10 mouse cellular contexts compared by ENCODE assay signal in genomic region chr13:5826170-5826827, GRCm38 (mm10). TPM values are rescaled to one million over a fixed set of nuclear protein-coding genes. Genes with fewer than 3 reads are reported as not detected.
DNase-seq lines count a peak whose midpoint lies in the region; ATAC-seq and TF ChIP-seq lines count a peak whose summit lies in the region.
"Had no signal": no experiment of that assay in that cellular context is flagged by ENCODE, and none has a peak within 500 bp of the region (broad histone marks: within the 10 kb centered on the region; RNA-seq: fewer than 3 reads in every experiment).

No protein-coding gene starts in this region.

- no peak overlapping the region for H3K9ac ChIP-seq in kidney, postnatal 0 days (ENCODE audit: low read depth, low read length)
- no peak overlapping the region for H3K9ac ChIP-seq in embryonic facial prominence, embryonic 14.5 days (ENCODE audit: low read depth, low read length)
- no peak overlapping the region for H3K9ac ChIP-seq in intestine, embryonic 15.5 days
- no peak overlapping the region for H3K9ac ChIP-seq in forebrain, embryonic 14.5 days (ENCODE audit: low read length)
- H3K9ac ChIP-seq: hindbrain, embryonic 15.5 days had no signal

- no peaks in the 10 kb centered on the region for H3K4me1 ChIP-seq in kidney, postnatal 0 days (replicated peaks; ENCODE audit: insufficient read depth, low read length)
- peaks cover 13% of the 10 kb centered on the region for H3K4me1 ChIP-seq in embryonic facial prominence, embryonic 14.5 days (ENCODE audit: control insufficient read depth, insufficient read depth, low read length)
- 0 out of 2 replicates have a peak, but pooled peaks cover 4% of the 10 kb centered on the region for H3K4me1 ChIP-seq in intestine, embryonic 15.5 days (replicated peaks)
- peaks cover 10% of the 10 kb centered on the region; the same call in 1 of the 2 replicates for H3K4me1 ChIP-seq in small intestine, adult 2 months (ENCODE audit: control insufficient read depth, insufficient read depth, insufficient read length, low read length)
- no peaks in the 10 kb centered on the region for H3K4me1 ChIP-seq in forebrain, embryonic 14.5 days (ENCODE audit: control insufficient read depth, insufficient read depth, low read length)
- H3K4me1 ChIP-seq: hindbrain, embryonic 15.5 days had no signal

- H3K4me2 ChIP-seq in kidney, postnatal 0 days (ENCODE audit: low read length): no peak overlapping the region
- peak overlapping the region; percentile 18; the same call in 1 of the 2 replicates for H3K4me2 ChIP-seq in embryonic facial prominence, embryonic 14.5 days (ENCODE audit: low read depth, low read length)
- H3K4me2 ChIP-seq in intestine, embryonic 15.5 days (replicated peaks): 0 out of 2 replicates have a peak overlapping the region, but pooled peaks have one; percentile 14
- no peak overlapping the region for H3K4me2 ChIP-seq in forebrain, embryonic 14.5 days (ENCODE audit: low read length)
- H3K4me2 ChIP-seq: hindbrain, embryonic 15.5 days had no signal

- no peaks in the 10 kb centered on the region for H3K9me3 ChIP-seq in kidney, postnatal 0 days (replicated peaks; ENCODE audit: low read length)
- no peaks in the 10 kb centered on the region for H3K9me3 ChIP-seq in embryonic facial prominence, embryonic 14.5 days (ENCODE audit: control insufficient read depth, low read length)
- no peaks in the 10 kb centered on the region for H3K9me3 ChIP-seq in intestine, embryonic 15.5 days
- no peaks in the 10 kb centered on the region for H3K9me3 ChIP-seq in forebrain, embryonic 14.5 days (replicated peaks; ENCODE audit: control insufficient read depth, low read length)
- H3K9me3 ChIP-seq: hindbrain, embryonic 15.5 days had no signal

- H3K36me3 ChIP-seq in kidney, postnatal 0 days (ENCODE audit: insufficient read depth, low read length): no peaks in the 10 kb centered on the region
- no peaks in the 10 kb centered on the region for H3K36me3 ChIP-seq in embryonic facial prominence, embryonic 14.5 days (ENCODE audit: control insufficient read depth, insufficient read depth, low read length)
- no peaks in the 10 kb centered on the region for H3K36me3 ChIP-seq in intestine, embryonic 15.5 days
- H3K36me3 ChIP-seq in small intestine, adult 2 months (ENCODE audit: control insufficient read depth, insufficient read depth, low read length): no peaks in the 10 kb centered on the region
- no peaks in the 10 kb centered on the region for H3K36me3 ChIP-seq in forebrain, embryonic 14.5 days (ENCODE audit: control insufficient read depth, insufficient read depth, low read length)
- H3K36me3 ChIP-seq: hindbrain, embryonic 15.5 days had no signal

- H3K27ac ChIP-seq in kidney, postnatal 0 days: no peak overlapping the region
- no peak overlapping the region for H3K27ac ChIP-seq in embryonic facial prominence, embryonic 14.5 days (replicated peaks; ENCODE audit: low read depth, low read length)
- 0 out of 2 replicates have a peak overlapping the region, but pooled peaks have one; percentile 27 for H3K27ac ChIP-seq in intestine, embryonic 15.5 days
- peak overlapping the region; percentile 42 for H3K27ac ChIP-seq in small intestine, adult 2 months (ENCODE audit: insufficient read depth, low read depth, low read length)
- H3K27ac ChIP-seq in forebrain, embryonic 14.5 days (ENCODE audit: low read depth, low read length): no peak overlapping the region
- H3K27ac ChIP-seq: hindbrain, embryonic 15.5 days had no signal

- no peaks in the 10 kb centered on the region for H3K27me3 ChIP-seq in kidney, postnatal 0 days (ENCODE audit: insufficient read depth, low read length)
- no peaks in the 10 kb centered on the region for H3K27me3 ChIP-seq in embryonic facial prominence, embryonic 14.5 days (replicated peaks; ENCODE audit: control insufficient read depth, insufficient read depth, low read length)
- H3K27me3 ChIP-seq in intestine, embryonic 15.5 days (replicated peaks): no peaks in the 10 kb centered on the region
- no peaks in the 10 kb centered on the region for H3K27me3 ChIP-seq in small intestine, adult 2 months (ENCODE audit: control insufficient read depth, insufficient read depth, low read length)
- no peaks in the 10 kb centered on the region for H3K27me3 ChIP-seq in forebrain, embryonic 14.5 days (replicated peaks; ENCODE audit: control insufficient read depth, insufficient read depth, low read length)
- H3K27me3 ChIP-seq: hindbrain, embryonic 15.5 days had no signal

- no peak for TF ChIP-seq CTCF in kidney, postnatal 0 days (IDR thresholded peaks at IDR 0.05; ENCODE audit: low read depth)
- TF ChIP-seq CTCF in small intestine, adult 2 months (IDR thresholded peaks at IDR 0.05; ENCODE audit: extremely low read depth, insufficient read length, insufficient replicate concordance, low read depth, low read length): no peak

- DNase-seq in kidney, postnatal 0 days (ENCODE audit: low spot score): no peak
- no peak for DNase-seq in kidney, postnatal 25 days
- peak; percentile 59 for DNase-seq in embryonic facial prominence, embryonic 14.5 days (ENCODE audit: low spot score)
- DNase-seq in right cerebral cortex, adult 18-20 months: no peak
- no peak for DNase-seq in thymus, postnatal 10 days (ENCODE audit: low spot score in 2 of 2)
- no peak for DNase-seq in forebrain, embryonic 14.5 days (ENCODE audit: low spot score)
- DNase-seq: liver had no signal

- whole genome bisulfite sequencing in kidney, postnatal 0 days: 34% methylated on average over 9 of the region's 9 CpGs
- 28% methylated on average over 9 of the region's 9 CpGs for WGBS in embryonic facial prominence, embryonic 14.5 days
- 23% methylated on average over 9 of the region's 9 CpGs for WGBS in intestine, embryonic 15.5 days
- WGBS in small intestine, adult 2 months: 21% methylated on average over 9 of the region's 9 CpGs
- whole genome bisulfite sequencing in forebrain, embryonic 14.5 days: 71% methylated on average over 9 of the region's 9 CpGs

- ATAC-seq in kidney, postnatal 0 days (replicated peaks; ENCODE audit: low FRiP score, low read depth): peak; percentile 36; the same call in 1 of the 2 replicates
- ATAC-seq in embryonic facial prominence, embryonic 14.5 days (ENCODE audit: low read depth): 0 out of 2 replicates have a peak, but pooled peaks have one; percentile 33
- peak; percentile 85 for ATAC-seq in intestine, embryonic 15.5 days
- ATAC-seq in forebrain, embryonic 14.5 days: no peak

- no peak for TF ChIP-seq POLR2A in small intestine, adult 2 months (IDR thresholded peaks at IDR 0.05; ENCODE audit: low read depth, low read length)

- no peak overlapping the region for H3K4me3 ChIP-seq in kidney, postnatal 0 days (replicated peaks; ENCODE audit: low read depth, low read length)
- H3K4me3 ChIP-seq in embryonic facial prominence, embryonic 14.5 days (ENCODE audit: low read depth, low read length): no peak overlapping the region
- H3K4me3 ChIP-seq in intestine, embryonic 15.5 days (replicated peaks): no peak overlapping the region
- H3K4me3 ChIP-seq in small intestine, adult 2 months (ENCODE audit: low read depth, low read length): no peak overlapping the region
- H3K4me3 ChIP-seq in forebrain, embryonic 14.5 days (ENCODE audit: low read depth, low read length): no peak overlapping the region
- H3K4me3 ChIP-seq: hindbrain, embryonic 15.5 days had no signal

RNA-seq across cellular contexts. Expression of gene Klf6, which starts 35.0 kb away (rescaled TPM):
- 50.3 and 62.0 TPM in 2 replicates for polyA plus RNA-seq in kidney, postnatal 0 days (2015; fragmentation: Nextera tagmentation; extraction: Ambion mirVana)
- polyA plus RNA-seq in embryonic facial prominence, embryonic 14.5 days (2014; fragmentation: Nextera tagmentation; extraction: Ambion mirVana): 85.0 and 86.1 TPM in 2 replicates
- 72.3 and 79.5 TPM in 2 replicates for polyA plus RNA-seq in intestine, embryonic 15.5 days (2015; fragmentation: Nextera tagmentation; extraction: Ambion mirVana)
- 13.2 and 44.5 TPM in 2 replicates for polyA plus RNA-seq in small intestine, adult 2 months (2012; rRNA removed)
- polyA plus RNA-seq in forebrain, embryonic 14.5 days (2014; fragmentation: Nextera tagmentation; extraction: Ambion mirVana): 56.9 and 80.8 TPM in 2 replicates

Comparison
In these comparisons a context has a peak if more than half of its experiments do, and no peak if none do; other contexts are left out.
1. H3K27ac ChIP-seq: peak in intestine, embryonic 15.5 days (single experiment) and small intestine, adult 2 months (single experiment); none in kidney, postnatal 0 days (single experiment), embryonic facial prominence, embryonic 14.5 days (single experiment) and forebrain, embryonic 14.5 days (single experiment).
2. H3K4me2 ChIP-seq: peak in embryonic facial prominence, embryonic 14.5 days (single experiment) and intestine, embryonic 15.5 days (single experiment); none in kidney, postnatal 0 days (single experiment) and forebrain, embryonic 14.5 days (single experiment).